In genomic region chr2:66094622-66095181, GRCm38 (mm10) we compare ENCODE assay signal across 14 mouse cellular contexts.
"Had no signal": no experiment of that assay in that cellular context is flagged by ENCODE, and none has a peak within 500 bp of the region (broad histone marks: within the 10 kb centered on the region; RNA-seq: fewer than 3 reads in every experiment).

No protein-coding gene starts in this region.

- H3K27ac ChIP-seq: intestine, embryonic 15.5 days; layer of hippocampus, adult 2 months; liver, embryonic 13.5 days; midbrain, embryonic 13.5 days; neural tube, embryonic 15.5 days; stomach, embryonic 15.5 days had no signal

- H3K4me1 ChIP-seq: intestine, embryonic 15.5 days; liver, embryonic 13.5 days; neural tube, embryonic 15.5 days; stomach, embryonic 15.5 days had no signal

- ATAC-seq: intestine, embryonic 15.5 days; liver, postnatal 0 days; midbrain, embryonic 13.5 days had no signal

- H3K4me2 ChIP-seq: intestine, embryonic 15.5 days; liver, embryonic 13.5 days; midbrain, embryonic 13.5 days; neural tube, embryonic 15.5 days; stomach, embryonic 15.5 days had no signal

- H3K27me3 ChIP-seq: intestine, embryonic 15.5 days; liver, embryonic 13.5 days; neural tube, embryonic 15.5 days; stomach, embryonic 15.5 days had no signal

- H3K9me3 ChIP-seq: intestine, embryonic 15.5 days; liver, embryonic 13.5 days; neural tube, embryonic 15.5 days; stomach, embryonic 15.5 days had no signal

- H3K9ac ChIP-seq: intestine, embryonic 15.5 days; liver, embryonic 13.5 days; liver, postnatal 0 days; midbrain, embryonic 13.5 days; neural tube, embryonic 15.5 days; stomach, embryonic 15.5 days had no signal

- H3K36me3 ChIP-seq: intestine, embryonic 15.5 days; liver, embryonic 13.5 days; midbrain, embryonic 13.5 days; neural tube, embryonic 15.5 days; stomach, embryonic 15.5 days had no signal

- DNase-seq: kidney, adult 8-10 months; kidney, postnatal 10 days; kidney, postnatal 4 days; liver; liver, embryonic 13.5 days; liver, postnatal 0 days; right cerebral cortex, postnatal 14 days; thymus, adult 2 months; thymus, postnatal 25 days had no signal

- H3K4me3 ChIP-seq: intestine, embryonic 15.5 days; layer of hippocampus, adult 2 months; liver, embryonic 13.5 days; midbrain, embryonic 13.5 days; neural tube, embryonic 15.5 days; stomach, embryonic 15.5 days had no signal
